Mouse (Mus musculus): ENCODE results near the gene Bhlha15. TPM values are rescaled to one million over a fixed set of nuclear protein-coding genes. Genes with fewer than 3 reads are reported as not detected.

Bhlha15 gene
- polyA plus RNA-seq, 1 experiment from 2014 or later: 0.10 TPM

DNA sequence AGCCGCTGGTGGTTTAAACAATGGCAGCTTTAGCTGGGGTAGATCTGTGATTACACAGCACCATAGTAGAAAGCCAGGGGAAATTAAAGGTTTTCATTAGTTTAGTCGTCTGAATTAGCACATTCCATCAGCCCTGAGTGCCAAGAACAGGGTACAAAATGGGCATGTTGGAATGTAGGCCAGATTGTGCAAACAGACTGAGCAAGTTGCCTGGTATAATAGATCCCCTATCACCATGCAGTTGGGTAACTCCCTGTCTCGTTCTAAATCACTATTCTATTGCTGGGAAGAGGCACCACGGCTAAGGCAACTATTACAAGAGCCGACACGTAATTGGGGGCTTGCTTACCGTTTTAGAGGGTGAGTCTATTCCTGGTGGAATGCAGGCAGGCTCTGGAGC, 44.6 kb downstream of the Bhlha15 start:
- WGBS: 82% methylated on average over 7 of the region's 7 CpGs
- H3K4me1 ChIP-seq: no peaks in the 10 kb centered on the region
- H3K36me3 ChIP-seq: no peaks in the 10 kb centered on the region
- H3K27ac ChIP-seq: no peak overlapping the region
- ATAC-seq (ENCODE audit: insufficient number of reproducible peaks, insufficient read depth, low FRiP score, low TSS enrichment): no peak
- no peak overlapping the region for H3K4me3 ChIP-seq
- H3K9ac ChIP-seq: no peak overlapping the region
- no peaks in the 10 kb centered on the region for H3K27me3 ChIP-seq
- H3K9me3 ChIP-seq: no peaks in the 10 kb centered on the region
- H3K4me2 ChIP-seq (replicated peaks): no peak overlapping the region

GRCm38 (mm10) chr5:144238969-144239368, 48.9 kb downstream of the Bhlha15 start:
- Histone ChIP-seq H3K9ac (no peak overlapping the region), H3K4me3 (no peak overlapping the region), H3K9me3 (no peaks in the 10 kb centered on the region), H3K27me3 (no peaks in the 10 kb centered on the region), H3K36me3 (no peaks in the 10 kb centered on the region), H3K4me2 (replicated peaks) (no peak overlapping the region), H3K4me1 (no peaks in the 10 kb centered on the region), H3K27ac (no peak overlapping the region)
- 53% methylated on average over 1 of the region's 1 CpGs for WGBS
- ATAC-seq (ENCODE audit: insufficient number of reproducible peaks, insufficient read depth, low FRiP score, low TSS enrichment): no peak

Other genes starting within 250 kb of the Bhlha15 start
- gene Ccz1, start 175.4 kb upstream of the Bhlha15 start, polyA plus RNA-seq (2016; fragmentation: Nextera tagmentation; extraction: Ambion mirVana): 95.2 and 96.2 TPM in 2 replicates
- gene Ocm, start 163.6 kb upstream of the Bhlha15 start, polyA plus RNA-seq (2016; fragmentation: Nextera tagmentation; extraction: Ambion mirVana): not detected in 2 replicates
- gene Lmtk2, start 89.8 kb upstream of the Bhlha15 start, polyA plus RNA-seq (2016; fragmentation: Nextera tagmentation; extraction: Ambion mirVana): 5.3 and 5.6 TPM in 2 replicates
- gene Tecpr1, start 33.3 kb downstream of the Bhlha15 start, polyA plus RNA-seq (2016; fragmentation: Nextera tagmentation; extraction: Ambion mirVana): 27.4 and 30.7 TPM in 2 replicates
- 141 and 143 TPM in 2 replicates for gene Bri3, start 54.2 kb downstream of the Bhlha15 start, polyA plus RNA-seq (2016; fragmentation: Nextera tagmentation; extraction: Ambion mirVana)
- 4.9 and 5.1 TPM in 2 replicates for gene Baiap2l1, start 167.8 kb downstream of the Bhlha15 start, polyA plus RNA-seq (2016; fragmentation: Nextera tagmentation; extraction: Ambion mirVana)

Data from embryonic facial prominence, embryonic 12.5 days (tissue).